Mouse (Mus musculus): ENCODE measurements around the gene Mindy3. TPM values are rescaled to one million over a fixed set of nuclear protein-coding genes. Genes with fewer than 3 reads are reported as not detected.
A peak's percentile ranks its signal among the peaks of the same experiment; 100 is the strongest.
"Not testable (repeated sequence)": the region's sequence is repeated elsewhere in the genome, so short reads cannot be mapped to it uniquely, and the experiment has no call there.

Gene Mindy3
- 10 to 100 TPM; 36.1 to 42.7 TPM for total RNA-seq (2021)
- long read RNA-seq, experiment 1, transcript Mindy3-201 (15 exons, 2,344 nt), result major isoform, 19 of 35 reads
- long read RNA-seq, experiment 1, partial matches to known transcripts, result 1 of 35 reads
- long read RNA-seq, experiment 1, other reads (novel, unspliced or antisense), result 10 of 35 reads
- long read RNA-seq, experiment 2, partial matches to known transcripts, result 1 of 14 reads
- long read RNA-seq, experiment 2, other reads (novel, unspliced or antisense), result 5 of 14 reads

- peak; percentile 95 for DNase-seq
Measured at GRCm38 (mm10) chr2:12419262-12419655, at the start of gene Mindy3. TSS of gene Mindy3 (minus strand) at chr2:12419470.

- DNase-seq, result no peak
Measured at GRCm38 (mm10) chr2:12459732-12460131, 40.5 kb upstream of the Mindy3 start.

- no peak for DNase-seq
Measured at GRCm38 (mm10) chr2:12450108-12450507, 30.8 kb upstream of the Mindy3 start.

- no peak for DNase-seq
Measured at GRCm38 (mm10) chr2:12440120-12440519, 20.9 kb upstream of the Mindy3 start.

GRCm38 (mm10) chr2:12439543-12439942, 20.3 kb upstream of the Mindy3 start:
- DNase-seq, result no peak

GRCm38 (mm10) chr2:12438181-12438580, 18.9 kb upstream of the Mindy3 start:
- no peak for DNase-seq

GRCm38 (mm10) chr2:12432055-12432454, 12.8 kb upstream of the Mindy3 start:
- DNase-seq, result no peak

GRCm38 (mm10) chr2:12424374-12424773, 5.1 kb upstream of the Mindy3 start:
- DNase-seq, result no peak

- DNase-seq, result not testable (repeated sequence)
Measured at GRCm38 (mm10) chr2:12423426-12423825, 4.2 kb upstream of the Mindy3 start.

- no peak for DNase-seq
Measured at GRCm38 (mm10) chr2:12418534-12419261, 572 bp downstream of the Mindy3 start.

GRCm38 (mm10) chr2:12418121-12418520, 1.1 kb downstream of the Mindy3 start:
- peak; percentile 4 for DNase-seq

GRCm38 (mm10) chr2:12412309-12412708, 7.0 kb downstream of the Mindy3 start:
- no peak for DNase-seq

- no peak for DNase-seq
Measured at GRCm38 (mm10) chr2:12411129-12411528, 8.1 kb downstream of the Mindy3 start.

GRCm38 (mm10) chr2:12406737-12407136, 12.5 kb downstream of the Mindy3 start:
- no peak for DNase-seq

- no peak for DNase-seq
Measured at GRCm38 (mm10) chr2:12402469-12402868, 16.8 kb downstream of the Mindy3 start.

GRCm38 (mm10) chr2:12401137-12401536, 18.1 kb downstream of the Mindy3 start:
- DNase-seq, result no peak

- DNase-seq, result peak; percentile 53
Measured at GRCm38 (mm10) chr2:12389028-12389427, 30.2 kb downstream of the Mindy3 start.

GRCm38 (mm10) chr2:12388569-12388968, 30.7 kb downstream of the Mindy3 start:
- no peak for DNase-seq

GRCm38 (mm10) chr2:12384389-12384788, 34.9 kb downstream of the Mindy3 start:
- DNase-seq, result no peak

GRCm38 (mm10) chr2:12382650-12383049, 36.6 kb downstream of the Mindy3 start:
- no peak for DNase-seq

GRCm38 (mm10) chr2:12380233-12380632, 39.0 kb downstream of the Mindy3 start:
- no peak for DNase-seq

GRCm38 (mm10) chr2:12378591-12378990, 40.7 kb downstream of the Mindy3 start:
- no peak for DNase-seq

GRCm38 (mm10) chr2:12377024-12377423, 42.2 kb downstream of the Mindy3 start:
- no peak for DNase-seq

GRCm38 (mm10) chr2:12372883-12373282, 46.4 kb downstream of the Mindy3 start:
- DNase-seq, result no peak

All from adrenal gland, postnatal 10 days (tissue).